Mouse (Mus musculus): ENCODE results near the gene Dusp3.

Dusp3 gene

GRCm38 (mm10) chr11:101986913-101987312 is at the start of gene Dusp3:
Dusp3 (minus strand) TSS chr11:101987013.
- no peak for DNase-seq (ENCODE audit: low read depth, low spot score)

- DNase-seq (ENCODE audit: low read depth, low spot score), result no peak
Measured at GRCm38 (mm10) chr11:102036336-102036735, 49.5 kb upstream of the Dusp3 start.

- DNase-seq (ENCODE audit: low read depth, low spot score), result no peak
Measured at GRCm38 (mm10) chr11:102035456-102035960, 48.7 kb upstream of the Dusp3 start.

DNA sequence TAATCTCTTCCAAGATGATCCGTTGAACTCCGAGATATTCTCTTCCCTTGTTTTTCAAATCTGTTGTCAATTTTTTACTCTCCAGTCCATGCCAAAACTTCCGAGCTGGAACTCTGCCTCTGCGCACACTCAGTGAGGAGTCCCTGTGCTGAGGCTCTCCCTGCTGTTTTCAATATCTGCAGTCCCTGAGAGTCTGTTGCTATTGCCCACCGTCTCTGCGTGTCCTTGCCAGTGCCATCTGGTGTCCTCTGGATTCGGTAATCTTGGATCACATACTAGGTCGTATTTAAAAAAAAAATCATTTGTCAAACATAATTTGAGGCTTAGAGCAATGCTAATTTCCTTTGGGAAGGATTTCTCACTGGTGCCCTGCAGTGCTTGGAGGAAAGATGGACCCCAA is 48.1 kb upstream of the Dusp3 start:
- no peak for DNase-seq (ENCODE audit: low read depth, low spot score)

DNA sequence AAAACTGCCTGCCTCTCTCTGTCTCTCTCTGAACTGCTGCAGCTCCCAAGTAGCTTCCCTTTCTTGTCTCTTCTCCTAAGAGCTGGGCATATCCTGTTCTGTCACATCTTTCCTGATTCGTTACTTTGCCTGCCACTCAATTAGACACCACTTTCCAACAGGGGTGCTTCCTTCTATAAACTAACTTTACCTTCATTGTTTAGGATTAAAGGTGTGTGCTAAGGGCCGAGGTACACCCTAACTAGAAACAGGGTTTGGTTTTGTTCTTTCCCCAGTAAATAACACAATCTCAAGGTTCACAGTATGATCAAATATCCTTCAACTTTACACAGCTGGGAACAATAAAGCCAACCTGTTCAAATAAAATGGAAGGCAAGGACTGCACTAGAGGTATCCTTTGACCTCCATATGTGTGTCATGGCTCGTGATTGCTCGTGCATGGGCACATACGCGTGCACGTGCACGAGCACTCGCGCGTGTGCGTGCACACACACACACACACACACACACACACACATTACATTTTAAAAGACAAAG is 46.3 kb upstream of the Dusp3 start:
- DNase-seq (ENCODE audit: low read depth, low spot score), result no peak

DNA sequence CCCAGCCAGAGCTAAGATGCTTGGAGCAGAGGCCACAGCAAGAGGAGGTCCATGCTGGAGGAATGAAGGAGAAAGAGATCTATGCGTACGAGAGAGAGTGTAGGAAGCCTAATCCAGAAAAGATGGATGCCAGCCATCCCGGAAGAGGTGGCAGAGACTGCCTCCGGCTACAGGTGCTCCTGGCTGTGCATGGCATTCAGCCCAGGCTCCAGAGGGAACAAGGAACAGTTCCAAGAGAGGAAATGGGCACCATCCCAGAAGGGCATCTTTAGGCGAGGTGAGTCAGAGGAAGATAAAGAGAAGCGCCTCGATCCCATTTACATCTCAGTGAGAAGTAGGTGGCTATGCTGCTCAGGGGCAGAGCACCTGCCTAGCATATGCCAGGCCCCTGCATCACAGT is 44.3 kb upstream of the Dusp3 start:
- no peak for DNase-seq (ENCODE audit: low read depth, low spot score)

DNA sequence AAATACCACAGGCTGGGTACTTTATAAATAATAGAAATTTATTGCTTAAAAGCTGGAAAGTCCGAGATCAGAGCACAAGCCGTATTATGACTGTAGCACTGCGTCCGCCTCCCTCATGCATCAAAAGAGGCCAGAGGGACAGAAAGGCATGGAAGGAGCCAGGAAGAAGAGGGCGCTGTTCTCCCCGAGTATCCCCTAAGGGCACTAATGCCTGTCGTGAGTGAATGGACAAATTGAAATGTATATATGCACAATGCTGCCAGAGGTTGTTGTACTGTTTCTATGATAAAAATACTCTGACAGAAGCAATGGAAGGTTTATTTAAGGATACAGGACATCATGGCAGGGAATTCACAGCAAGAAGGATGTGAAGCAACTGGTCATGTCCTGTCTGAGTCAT is 43.2 kb upstream of the Dusp3 start:
- no peak for DNase-seq (ENCODE audit: low read depth, low spot score)

- DNase-seq (ENCODE audit: low read depth, low spot score), result no peak
Measured at GRCm38 (mm10) chr11:102029304-102029703, 42.5 kb upstream of the Dusp3 start.

DNA sequence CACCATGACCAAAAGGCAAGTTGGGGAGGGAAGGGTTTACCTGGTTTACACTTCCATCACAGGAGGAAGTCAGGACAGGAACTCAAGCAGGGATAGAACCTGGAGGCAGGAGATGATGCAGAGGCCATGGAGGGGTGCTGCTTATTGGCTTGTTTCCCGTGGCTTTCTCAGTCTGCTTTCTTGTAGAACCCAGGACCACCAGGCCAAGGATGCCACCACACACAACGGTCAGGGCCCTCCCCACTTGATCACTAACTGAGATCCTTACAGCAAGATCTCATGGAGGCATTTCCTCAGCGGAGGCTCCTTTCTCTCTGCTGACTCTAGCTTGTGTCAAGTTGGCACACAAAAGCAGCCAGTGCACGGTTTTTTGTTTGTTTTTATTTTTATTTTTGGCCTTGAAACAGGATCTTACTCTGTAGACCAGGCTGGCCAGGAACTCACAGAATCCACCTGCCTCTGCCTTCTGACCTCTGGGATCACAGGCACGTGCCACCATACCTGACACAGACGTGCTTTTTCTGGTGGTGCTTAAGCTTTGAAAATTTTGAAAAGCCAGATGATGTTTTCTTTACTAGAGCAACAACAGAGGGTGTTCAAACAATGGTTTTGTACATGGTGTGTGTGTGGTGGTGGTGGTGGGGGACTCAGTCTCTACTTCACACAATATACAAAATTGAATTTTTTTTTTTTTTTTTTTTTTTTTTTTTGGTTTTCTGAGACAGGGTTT is 41.4 kb upstream of the Dusp3 start, which contains the start of gene Mpp3:
TSS of gene Mpp3 (minus strand) at position 375 of the 730 bp plus-strand sequence.
- no peak for DNase-seq (ENCODE audit: low read depth, low spot score)

DNA sequence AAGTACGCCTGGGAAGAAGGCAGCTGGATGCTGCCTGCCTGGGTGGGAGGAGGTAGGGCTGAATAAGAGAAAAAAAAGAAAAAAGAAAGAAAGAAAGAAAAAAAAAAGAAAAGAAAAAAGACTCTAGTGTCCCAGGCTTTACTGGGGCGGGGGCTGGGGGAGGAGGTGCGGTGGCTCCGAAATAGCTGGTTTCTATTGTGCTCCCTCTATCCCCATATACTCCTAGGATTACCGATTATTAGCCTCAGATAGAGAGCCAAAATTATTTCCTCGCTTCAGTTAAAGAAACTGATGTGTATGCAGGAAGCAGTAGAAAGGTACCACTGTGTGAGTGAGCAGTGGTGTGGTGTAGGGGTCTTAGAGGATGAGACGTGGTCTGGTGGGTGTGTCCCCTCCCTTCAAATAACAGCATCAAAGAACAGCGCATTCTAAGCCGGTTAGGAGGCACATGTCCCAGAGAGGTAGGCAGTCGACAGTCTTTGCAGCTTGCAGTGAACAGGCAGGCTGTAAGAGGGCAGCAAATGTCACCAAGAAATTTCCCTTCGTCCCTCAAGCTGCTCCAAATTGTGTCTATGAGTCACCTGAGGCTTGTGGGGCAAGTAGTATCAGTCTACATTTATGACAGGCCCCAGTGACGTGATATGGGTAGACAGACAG is 40.7 kb upstream of the Dusp3 start:
- DNase-seq (ENCODE audit: low read depth, low spot score), result no peak

DNA sequence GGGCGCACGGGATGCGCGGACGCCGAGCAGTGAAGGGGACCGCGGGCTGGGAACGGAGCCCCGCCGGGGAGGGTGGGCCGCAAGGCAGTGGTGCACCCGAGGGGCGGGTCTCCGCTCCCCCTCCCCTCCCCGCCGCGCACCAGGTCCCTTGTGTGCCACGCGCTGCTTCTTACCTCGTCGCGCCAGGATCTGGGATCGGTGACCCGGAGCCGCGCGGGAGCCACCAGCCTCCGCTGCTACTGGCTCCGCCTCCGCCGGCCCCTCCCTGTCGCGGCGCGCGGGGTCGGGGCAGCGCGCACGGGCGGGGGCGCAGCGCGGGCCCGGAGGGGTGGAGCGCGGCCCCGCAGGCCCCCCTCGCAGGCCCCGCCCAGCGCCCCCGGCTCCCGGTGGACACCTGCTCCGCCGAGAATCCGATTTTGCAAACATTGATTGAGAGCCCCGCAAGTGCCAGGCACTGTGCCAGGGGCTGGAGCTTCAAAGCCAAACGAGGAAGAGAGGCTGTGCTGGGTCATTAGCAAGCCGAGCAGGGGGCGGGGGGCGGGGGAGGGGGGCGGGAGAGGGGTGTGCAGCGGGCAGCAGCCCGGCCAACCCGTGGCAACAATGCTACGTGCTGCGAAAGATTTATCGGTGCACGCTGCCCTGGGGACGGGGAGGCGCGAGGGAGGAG is 40.0 kb upstream of the Dusp3 start:
- DNase-seq (ENCODE audit: low read depth, low spot score), result peak; percentile 60

GRCm38 (mm10) chr11:102025991-102026660 is 39.3 kb upstream of the Dusp3 start:
- DNase-seq (ENCODE audit: low read depth, low spot score), result no peak

- no peak for DNase-seq (ENCODE audit: low read depth, low spot score)
Measured at GRCm38 (mm10) chr11:102025354-102025753, 38.5 kb upstream of the Dusp3 start.

- no peak for DNase-seq (ENCODE audit: low read depth, low spot score)
Measured at GRCm38 (mm10) chr11:102024875-102025274, 38.1 kb upstream of the Dusp3 start.

GRCm38 (mm10) chr11:102024084-102024758 is 37.4 kb upstream of the Dusp3 start:
- DNase-seq (ENCODE audit: low read depth, low spot score), result no peak

GRCm38 (mm10) chr11:102023406-102023805 is 36.6 kb upstream of the Dusp3 start:
- no peak for DNase-seq (ENCODE audit: low read depth, low spot score)

DNA sequence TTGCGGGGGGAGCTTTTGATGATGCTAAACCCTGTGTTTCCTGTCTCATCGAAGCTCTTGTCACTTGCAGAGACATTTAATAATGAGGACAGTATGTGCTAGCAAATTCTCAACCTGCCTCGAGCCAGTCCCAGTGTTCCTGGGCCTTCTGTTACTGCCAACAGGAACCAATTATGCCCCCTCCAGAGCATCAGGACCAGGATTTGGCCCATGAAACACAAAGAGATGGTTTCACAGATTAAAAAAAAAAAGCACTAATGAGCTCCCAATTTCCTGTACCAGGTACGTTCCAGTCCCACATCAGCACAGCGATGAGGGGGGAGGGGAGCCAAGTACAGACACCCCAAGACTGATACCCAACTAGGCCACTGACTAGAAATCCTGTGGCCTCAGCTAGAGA is 34.4 kb upstream of the Dusp3 start:
- no peak for DNase-seq (ENCODE audit: low read depth, low spot score)

DNA sequence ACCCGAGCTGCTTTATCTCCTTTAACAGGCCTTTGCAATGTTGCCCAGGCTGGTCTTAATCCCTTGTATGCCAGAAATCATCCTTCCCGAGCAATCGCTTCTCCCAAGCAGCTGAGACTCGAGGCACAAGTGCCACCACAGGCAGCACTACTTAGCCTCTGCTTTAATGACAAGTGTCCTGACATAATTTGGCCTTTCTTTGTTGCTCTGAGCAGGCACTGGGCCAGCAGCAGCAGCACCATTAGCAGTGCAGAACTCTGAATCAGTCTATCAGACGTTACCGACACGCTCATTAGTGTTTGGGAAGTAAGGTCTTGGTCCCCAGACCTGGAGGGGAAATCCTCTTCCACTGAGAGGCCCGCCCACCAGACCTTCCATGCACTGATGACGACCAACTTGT is 32.9 kb upstream of the Dusp3 start:
- DNase-seq (ENCODE audit: low read depth, low spot score), result no peak

- DNase-seq (ENCODE audit: low read depth, low spot score), result no peak
Measured at GRCm38 (mm10) chr11:102016136-102016535, 29.3 kb upstream of the Dusp3 start.

GRCm38 (mm10) chr11:102015472-102015871 is 28.7 kb upstream of the Dusp3 start:
- no peak for DNase-seq (ENCODE audit: low read depth, low spot score)

- no peak for DNase-seq (ENCODE audit: low read depth, low spot score)
Measured at GRCm38 (mm10) chr11:102013201-102013600, 26.4 kb upstream of the Dusp3 start.
